Mouse (Mus musculus) embryonic fibroblast, embryonic 13.5 days (primary cell): Measurements from ENCODE around the gene Tcea2.

Experiments
- CTCF ChIP-seq: IDR thresholded peaks from 2 replicates; pipeline ENCODE4 v1.5.1; 2011; ENCODE audit warnings: mild to moderate bottlenecking, control low read depth, low read length, moderate library complexity, borderline replicate concordance; ENCODE audit not compliant: insufficient read depth
- POLR2A ChIP-seq: IDR thresholded peaks from 2 replicates; pipeline ENCODE4 v1.6.1; 2011; ENCODE audit warnings: low read depth, mild to moderate bottlenecking, control low read depth, low read length, moderate library complexity

DNA sequence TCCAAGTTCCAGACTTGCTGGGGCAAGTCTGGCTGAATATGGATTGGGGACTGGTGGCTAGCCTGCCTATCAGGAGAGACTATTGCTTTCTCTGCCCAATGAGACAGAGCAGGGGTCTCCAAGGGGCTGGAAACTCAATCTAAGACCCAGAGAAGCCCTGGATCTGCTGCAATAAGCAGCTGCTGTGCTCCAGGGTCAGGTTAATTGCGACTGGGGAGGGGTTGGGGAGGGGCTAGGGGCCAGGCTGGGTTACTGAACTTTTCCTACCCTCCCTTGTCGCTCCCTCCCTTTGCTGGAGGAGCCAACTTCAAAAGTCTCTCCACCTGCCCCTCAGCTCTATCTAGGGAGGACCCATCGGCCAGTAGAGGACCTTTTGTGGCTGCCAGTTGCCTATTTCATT lies 23.4 kb upstream of the Tcea2 start, which contains the start of gene Gm29797:
- TF ChIP-seq CTCF (no peak), POLR2A (no peak)
